Mouse (Mus musculus): Measurements from ENCODE around the gene Zer1. TPM values are rescaled to one million over a fixed set of nuclear protein-coding genes. Genes with fewer than 3 reads are reported as not detected.
A peak's percentile ranks its signal among the peaks of the same experiment; 100 is the strongest.

Zer1 gene
- polyA plus RNA-seq, 1 experiment from 2014 or later: 5.1 TPM

GRCm38 (mm10) chr2:30076439-30076838 lies 47.9 kb downstream of the Zer1 start:
- Histone ChIP-seq H3K9ac (ENCODE audit: low read length) (no peak overlapping the region), H3K27ac (ENCODE audit: low read depth, low read length) (no peak overlapping the region), H3K27me3 (ENCODE audit: control insufficient read depth, insufficient read depth, low read length) (no peaks in the 10 kb centered on the region), H3K4me3 (ENCODE audit: low read depth, low read length) (no peak overlapping the region), H3K36me3 (ENCODE audit: control insufficient read depth, insufficient read depth, low read length) (peaks cover 2% of the 10 kb centered on the region; the same call in 1 of the 2 replicates), H3K4me1 (ENCODE audit: control insufficient read depth, insufficient read depth, low read length) (peaks cover 7% of the 10 kb centered on the region; the same call in 1 of the 2 replicates), H3K9me3 (ENCODE audit: control insufficient read depth, low read length) (no peaks in the 10 kb centered on the region), H3K4me2 (no peak overlapping the region)
- DNase-seq (ENCODE audit: low spot score, missing footprints) (no peak), ATAC-seq (ENCODE audit: low FRiP score) (no peak)
- WGBS: 91% methylated on average over 8 of the region's 9 CpGs

GRCm38 (mm10) chr2:30075625-30076024 lies 48.8 kb downstream of the Zer1 start:
- peaks cover 3% of the 10 kb centered on the region; the same call in 1 of the 2 replicates for H3K36me3 ChIP-seq (ENCODE audit: control insufficient read depth, insufficient read depth, low read length)
- H3K9me3 ChIP-seq (ENCODE audit: control insufficient read depth, low read length): no peaks in the 10 kb centered on the region
- H3K4me1 ChIP-seq (ENCODE audit: control insufficient read depth, insufficient read depth, low read length): peaks cover 7% of the 10 kb centered on the region; the same call in 1 of the 2 replicates
- H3K4me2 ChIP-seq: no peak overlapping the region
- no peaks in the 10 kb centered on the region for H3K27me3 ChIP-seq (ENCODE audit: control insufficient read depth, insufficient read depth, low read length)
- no peak overlapping the region for H3K27ac ChIP-seq (ENCODE audit: low read depth, low read length)
- H3K4me3 ChIP-seq (ENCODE audit: low read depth, low read length): no peak overlapping the region
- no peak overlapping the region for H3K9ac ChIP-seq (ENCODE audit: low read length)
- ATAC-seq (ENCODE audit: low FRiP score): no peak
- DNase-seq (ENCODE audit: low spot score, missing footprints): no peak
- WGBS: 86% methylated on average over 3 of the region's 3 CpGs

GRCm38 (mm10) chr2:30073285-30073684 lies 51.1 kb downstream of the Zer1 start:
- H3K4me1 ChIP-seq (ENCODE audit: control insufficient read depth, insufficient read depth, low read length): peaks cover 4% of the 10 kb centered on the region; the same call in 1 of the 2 replicates
- no peak overlapping the region for H3K27ac ChIP-seq (ENCODE audit: low read depth, low read length)
- H3K4me2 ChIP-seq: no peak overlapping the region
- ATAC-seq (ENCODE audit: low FRiP score) (no peak), DNase-seq (ENCODE audit: low spot score, missing footprints) (no peak)
- no peaks in the 10 kb centered on the region for H3K27me3 ChIP-seq (ENCODE audit: control insufficient read depth, insufficient read depth, low read length)
- 77% methylated on average over 3 of the region's 3 CpGs for WGBS
- no peaks in the 10 kb centered on the region for H3K9me3 ChIP-seq (ENCODE audit: control insufficient read depth, low read length)
- peaks cover 12% of the 10 kb centered on the region; the same call in 1 of the 2 replicates for H3K36me3 ChIP-seq (ENCODE audit: control insufficient read depth, insufficient read depth, low read length)
- H3K9ac ChIP-seq (ENCODE audit: low read length): no peak overlapping the region
- no peak overlapping the region for H3K4me3 ChIP-seq (ENCODE audit: low read depth, low read length)

- Histone ChIP-seq H3K4me3 (ENCODE audit: low read depth, low read length) (no peak overlapping the region), H3K36me3 (ENCODE audit: control insufficient read depth, insufficient read depth, low read length) (peaks cover 13% of the 10 kb centered on the region; the same call in 1 of the 2 replicates), H3K4me1 (ENCODE audit: control insufficient read depth, insufficient read depth, low read length) (peaks cover 3% of the 10 kb centered on the region; the same call in 1 of the 2 replicates), H3K9me3 (ENCODE audit: control insufficient read depth, low read length) (no peaks in the 10 kb centered on the region), H3K9ac (ENCODE audit: low read length) (no peak overlapping the region), H3K27ac (ENCODE audit: low read depth, low read length) (no peak overlapping the region), H3K27me3 (ENCODE audit: control insufficient read depth, insufficient read depth, low read length) (no peaks in the 10 kb centered on the region), H3K4me2 (no peak overlapping the region)
- DNase-seq (ENCODE audit: low spot score, missing footprints) (peak; percentile 87), ATAC-seq (ENCODE audit: low FRiP score) (no peak)
- WGBS: 74% methylated on average over 7 of the region's 7 CpGs
Measured at GRCm38 (mm10) chr2:30072875-30073274, 51.5 kb downstream of the Zer1 start.

- Histone ChIP-seq H3K27ac (ENCODE audit: low read depth, low read length) (no peak overlapping the region), H3K4me3 (ENCODE audit: low read depth, low read length) (peak overlapping the region; percentile 100), H3K4me1 (ENCODE audit: control insufficient read depth, insufficient read depth, low read length) (peaks cover 26% of the 10 kb centered on the region), H3K9ac (ENCODE audit: low read length) (peak overlapping the region; percentile 100), H3K36me3 (ENCODE audit: control insufficient read depth, insufficient read depth, low read length) (peaks cover 13% of the 10 kb centered on the region; the same call in 1 of the 2 replicates), H3K4me2 (peak overlapping the region; percentile 64), H3K9me3 (ENCODE audit: control insufficient read depth, low read length) (no peaks in the 10 kb centered on the region), H3K27me3 (ENCODE audit: control insufficient read depth, insufficient read depth, low read length) (no peaks in the 10 kb centered on the region)
- whole genome bisulfite sequencing: 42% methylated on average over 7 of the region's 7 CpGs
- ATAC-seq (ENCODE audit: low FRiP score) (no peak), DNase-seq (ENCODE audit: low spot score, missing footprints) (no peak)
Measured at GRCm38 (mm10) chr2:30067962-30068361, 56.4 kb downstream of the Zer1 start.

GRCm38 (mm10) chr2:30067031-30067888 lies 57.1 kb downstream of the Zer1 start:
- peak overlapping the region; percentile 99 for H3K27ac ChIP-seq (ENCODE audit: low read depth, low read length)
- no peaks in the 10 kb centered on the region for H3K9me3 ChIP-seq (ENCODE audit: control insufficient read depth, low read length)
- DNase-seq (ENCODE audit: low spot score, missing footprints): peak; percentile 94
- peaks cover 28% of the 10 kb centered on the region for H3K4me1 ChIP-seq (ENCODE audit: control insufficient read depth, insufficient read depth, low read length)
- H3K9ac ChIP-seq (ENCODE audit: low read length): peak overlapping the region; percentile 100
- H3K4me2 ChIP-seq: peak overlapping the region; percentile 64
- under 1% methylated on average over 58 of the region's 69 CpGs for WGBS
- peak; percentile 15 for ATAC-seq (ENCODE audit: low FRiP score)
- H3K36me3 ChIP-seq (ENCODE audit: control insufficient read depth, insufficient read depth, low read length): peaks cover 11% of the 10 kb centered on the region; the same call in 1 of the 2 replicates
- H3K27me3 ChIP-seq (ENCODE audit: control insufficient read depth, insufficient read depth, low read length): no peaks in the 10 kb centered on the region
- peak overlapping the region; percentile 100 for H3K4me3 ChIP-seq (ENCODE audit: low read depth, low read length)

- H3K4me3 ChIP-seq (ENCODE audit: low read depth, low read length): peak overlapping the region; percentile 100
- WGBS: 0% methylated on average over 33 of the region's 101 CpGs
- H3K27ac ChIP-seq (ENCODE audit: low read depth, low read length): peak overlapping the region; percentile 99
- H3K27me3 ChIP-seq (ENCODE audit: control insufficient read depth, insufficient read depth, low read length): no peaks in the 10 kb centered on the region
- H3K9me3 ChIP-seq (ENCODE audit: control insufficient read depth, low read length): no peaks in the 10 kb centered on the region
- H3K4me2 ChIP-seq: peak overlapping the region; percentile 59
- peaks cover 11% of the 10 kb centered on the region; the same call in 1 of the 2 replicates for H3K36me3 ChIP-seq (ENCODE audit: control insufficient read depth, insufficient read depth, low read length)
- ATAC-seq (ENCODE audit: low FRiP score): peak; percentile 94
- peak overlapping the region; percentile 100 for H3K9ac ChIP-seq (ENCODE audit: low read length)
- peak; percentile 99 for DNase-seq (ENCODE audit: low spot score, missing footprints)
- peaks cover 32% of the 10 kb centered on the region for H3K4me1 ChIP-seq (ENCODE audit: control insufficient read depth, insufficient read depth, low read length)
Measured at GRCm38 (mm10) chr2:30066046-30066901, 58.1 kb downstream of the Zer1 start.

GRCm38 (mm10) chr2:30064298-30064697 lies 60.1 kb downstream of the Zer1 start:
- no peak for DNase-seq (ENCODE audit: low spot score, missing footprints)
- Histone ChIP-seq H3K9ac (ENCODE audit: low read length) (peak overlapping the region; percentile 81), H3K27ac (ENCODE audit: low read depth, low read length) (no peak overlapping the region), H3K27me3 (ENCODE audit: control insufficient read depth, insufficient read depth, low read length) (no peaks in the 10 kb centered on the region), H3K4me1 (ENCODE audit: control insufficient read depth, insufficient read depth, low read length) (peaks cover 32% of the 10 kb centered on the region), H3K4me3 (ENCODE audit: low read depth, low read length) (peak overlapping the region; percentile 65; the same call in 1 of the 2 replicates), H3K4me2 (peak overlapping the region; percentile 95), H3K9me3 (ENCODE audit: control insufficient read depth, low read length) (no peaks in the 10 kb centered on the region), H3K36me3 (ENCODE audit: control insufficient read depth, insufficient read depth, low read length) (peaks cover 5% of the 10 kb centered on the region; the same call in 1 of the 2 replicates)
- 48% methylated on average over 3 of the region's 3 CpGs for WGBS
- ATAC-seq (ENCODE audit: low FRiP score): no peak
